Mouse (Mus musculus) embryonic fibroblast, embryonic 13.5 days (primary cell): ENCODE measurements around the gene Bdh1.

Source experiments
- CTCF ChIP-seq: IDR thresholded peaks from 2 replicates; pipeline ENCODE4 v1.5.1; 2011; ENCODE audit warnings: mild to moderate bottlenecking, control low read depth, low read length, moderate library complexity, borderline replicate concordance; ENCODE audit not compliant: insufficient read depth
- POLR2A ChIP-seq: IDR thresholded peaks from 2 replicates; pipeline ENCODE4 v1.6.1; 2011; ENCODE audit warnings: low read depth, mild to moderate bottlenecking, control low read depth, low read length, moderate library complexity

DNA sequence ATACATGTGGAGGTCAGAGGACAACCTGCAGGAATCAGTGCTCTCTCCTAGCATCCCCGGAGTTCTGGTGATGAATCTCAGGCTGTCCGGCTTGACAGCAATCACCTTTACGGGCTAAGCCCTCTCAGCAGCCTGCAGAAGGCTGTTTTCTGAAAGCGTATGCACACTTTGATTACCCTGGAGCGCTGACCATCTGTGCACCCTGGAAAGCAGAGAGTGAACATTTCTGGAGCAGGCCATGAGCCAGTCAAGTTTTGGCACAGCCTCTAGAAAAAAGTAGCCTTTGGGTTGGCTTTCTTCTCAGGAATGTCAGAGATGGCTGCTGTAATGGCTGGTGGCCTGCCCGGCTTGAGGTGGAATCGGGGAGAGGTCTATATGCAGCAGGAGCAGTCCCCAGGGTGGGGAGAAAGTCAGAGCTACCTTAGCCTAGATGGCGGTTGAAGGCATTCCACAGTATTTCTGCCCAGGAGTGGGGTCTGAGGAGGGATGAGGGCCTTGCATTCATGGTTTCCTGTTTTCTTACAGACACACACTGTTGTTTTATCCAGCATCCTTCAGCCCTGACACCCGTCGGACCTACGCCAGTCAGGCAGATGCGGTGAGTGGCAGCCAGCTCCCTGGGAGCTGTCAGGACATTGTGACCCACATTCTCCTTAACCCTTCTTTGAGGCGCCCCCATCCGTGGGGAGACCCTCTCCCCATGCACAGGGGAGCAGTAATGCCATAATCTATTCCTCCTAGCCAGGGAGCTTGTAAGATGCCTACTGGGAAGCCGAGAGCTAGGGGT lies 24.2 kb downstream of the Bdh1 start:
- TF ChIP-seq POLR2A: no peak
- TF ChIP-seq CTCF: no peak
